8 mouse cellular contexts compared by ENCODE assay signal in genomic region chr9:62847694-62848093, GRCm38 (mm10). TPM values are rescaled to one million over a fixed set of nuclear protein-coding genes. Genes with fewer than 3 reads are reported as not detected.
A peak's percentile ranks its signal among the peaks of the same experiment; 100 is the strongest.
DNase-seq lines count a peak whose midpoint lies in the region; ATAC-seq and TF ChIP-seq lines count a peak whose summit lies in the region.

No protein-coding gene starts in this region.

- H3K36me3 ChIP-seq in hindbrain, embryonic 14.5 days (replicated peaks; ENCODE audit: control insufficient read depth, insufficient read depth) = no peaks in the 10 kb centered on the region

- H3K9ac ChIP-seq in hindbrain, embryonic 14.5 days = no peak overlapping the region

- POLR2A ChIA-PET in Patski (lab: Charles Lee) = no interaction called here

- no peak overlapping the region for H3K27ac ChIP-seq in hindbrain, embryonic 14.5 days

- 4% methylated on average over 3 of the region's 3 CpGs for WGBS in hindbrain, embryonic 14.5 days

- H3K4me3 ChIP-seq in hindbrain, embryonic 14.5 days (replicated peaks; ENCODE audit: low read length) = no peak overlapping the region

- H3K27me3 ChIP-seq in Patski = no peaks in the 10 kb centered on the region
- no peaks in the 10 kb centered on the region for H3K27me3 ChIP-seq in hindbrain, embryonic 14.5 days (ENCODE audit: control insufficient read depth, insufficient read depth, low read length)

- ATAC-seq in Patski = peak; percentile 62
- ATAC-seq in hindbrain, embryonic 14.5 days (ENCODE audit: low FRiP score) = peak; percentile 68; the same call in 1 of the 2 replicates

- CTCF ChIA-PET in Patski (lab: Charles Lee) = interaction anchor here (0.6 to 2.6 kb wide), 11 partner anchors 8 to 276 kb away, joined by 3 to 25 read pairs (median 4); partner anchors contain the start of genes Calml4 and Cln6

- H3K9me3 ChIP-seq in hindbrain, embryonic 14.5 days (ENCODE audit: control insufficient read depth, low read length) = no peaks in the 10 kb centered on the region

- peak; percentile 96 for TF ChIP-seq CTCF in Patski (IDR thresholded peaks at IDR 0.05)

- H3K4me1 ChIP-seq in hindbrain, embryonic 14.5 days (replicated peaks; ENCODE audit: control insufficient read depth, insufficient read depth, low read length) = no peaks in the 10 kb centered on the region

- H3K4me2 ChIP-seq in hindbrain, embryonic 14.5 days (replicated peaks) = no peak overlapping the region

- DNase-seq in Patski (ENCODE audit: low read depth, low spot score) = no peak
- peak; percentile 80 for DNase-seq in cerebellum, adult 9-11 months
- DNase-seq in frontal cortex, postnatal 25 days (ENCODE audit: low spot score in 2 of 2) = peak; percentile 83 to 88
- DNase-seq in hindbrain, embryonic 14.5 days (ENCODE audit: low spot score) = peak; percentile 84
- peak; percentile 79 to 86 for DNase-seq in layer of hippocampus, postnatal 36 days
- peak; percentile 95 for DNase-seq in lung, postnatal 36 days
- DNase-seq in right cerebral cortex, adult 2 months (ENCODE audit: low spot score in 2 of 2) = peak; percentile 91 to 92
- DNase-seq in urinary bladder, postnatal 10 days (ENCODE audit: low spot score) = peak; percentile 56

- in situ Hi-C loops in Patski (cut with MboI; ENCODE audit: low pct_unique_long_range_greater_than_20kb) = loop anchor here (5.0 kb wide), 1 partner anchor 280 kb away; no protein-coding TSS in a partner anchor

RNA-seq across cellular contexts. Expression of gene Cln6, which starts 9.1 kb away (rescaled TPM):
- polyA plus RNA-seq in Patski (2021) = 41.0 TPM
- 5.4 and 7.1 TPM in 2 replicates for polyA plus RNA-seq in hindbrain, embryonic 14.5 days (2014; fragmentation: Nextera tagmentation; extraction: Ambion mirVana)
- 10 to 100 TPM in 1 of 2 experiments, 1 to 10 TPM in 1; 9.2 to 10.3 TPM for total RNA-seq in layer of hippocampus, postnatal 36 days (2021)

RNA-seq across cellular contexts. Expression of gene Calml4, which starts 10.2 kb away (rescaled TPM):
- 5.2 TPM for polyA plus RNA-seq in Patski (2021)
- polyA plus RNA-seq in hindbrain, embryonic 14.5 days (2014; fragmentation: Nextera tagmentation; extraction: Ambion mirVana) = 16.7 and 32.8 TPM in 2 replicates
- 1 to 10 TPM; 1.1 to 2.5 TPM for total RNA-seq in layer of hippocampus, postnatal 36 days (2021)

RNA-seq across cellular contexts. Expression of gene Fem1b, which starts 36.0 kb away (rescaled TPM):
- 34.6 TPM for polyA plus RNA-seq in Patski (2021)
- polyA plus RNA-seq in hindbrain, embryonic 14.5 days (2014; fragmentation: Nextera tagmentation; extraction: Ambion mirVana) = 86.6 and 101 TPM in 2 replicates
- total RNA-seq in layer of hippocampus, postnatal 36 days (2021) = 100 to 1,000 TPM in 1 of 2 experiments, 10 to 100 TPM in 1; 98.4 to 102 TPM
